21 mouse cellular contexts compared by ENCODE assay signal in the genomic region with DNA sequence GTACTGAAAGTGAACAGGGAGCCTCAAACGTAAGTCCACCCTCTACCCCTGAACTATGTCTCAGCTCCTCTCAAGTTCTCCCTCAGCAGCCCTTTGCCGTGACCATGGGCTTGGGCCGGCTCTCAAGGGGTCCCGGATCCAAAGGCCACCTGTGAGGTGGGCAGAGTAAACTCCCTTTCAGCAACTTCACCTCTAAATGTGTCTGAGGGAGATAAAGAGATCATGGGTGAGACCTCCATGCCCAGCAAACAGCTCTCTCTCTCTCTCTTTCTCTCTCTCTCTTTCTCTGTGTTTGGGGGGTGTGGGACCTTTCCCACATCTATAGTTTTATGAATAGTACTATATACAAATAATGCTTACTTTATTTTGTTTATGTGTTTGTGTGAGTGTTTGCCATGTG. TPM values are rescaled to one million over a fixed set of nuclear protein-coding genes. Genes with fewer than 3 reads are reported as not detected.
"Had no signal": no experiment of that assay in that cellular context is flagged by ENCODE, and none has a peak within 500 bp of the region (broad histone marks: within the 10 kb centered on the region; RNA-seq: fewer than 3 reads in every experiment).

No protein-coding gene starts in this region.

- H3K4me3 ChIP-seq: intestine, embryonic 15.5 days; limb, embryonic 12.5 days; lung, embryonic 15.5 days; megakaryocyte, embryonic 14.5 days; midbrain, embryonic 12.5 days; neural tube, embryonic 13.5 days had no signal

- H3K9me3 ChIP-seq: intestine, embryonic 15.5 days; limb, embryonic 12.5 days; lung, embryonic 15.5 days; midbrain, embryonic 12.5 days had no signal

- H3K36me3 ChIP-seq: intestine, embryonic 15.5 days; limb, embryonic 12.5 days; lung, embryonic 15.5 days; midbrain, embryonic 12.5 days; neural tube, embryonic 13.5 days had no signal

- DNase-seq: kidney, adult 18-20 months; kidney, postnatal 10 days; layer of hippocampus, adult 9-11 months; lung, postnatal 14 days; retina, postnatal 1 day; right cerebral cortex, postnatal 14 days; thymus, adult 18-20 months; thymus, postnatal 14 days had no signal

- H3K4me1 ChIP-seq: midbrain, embryonic 12.5 days; neural tube, embryonic 13.5 days had no signal

- H3K9ac ChIP-seq: intestine, embryonic 15.5 days; limb, embryonic 12.5 days; lung, embryonic 15.5 days; midbrain, embryonic 12.5 days; neural tube, embryonic 13.5 days had no signal

- H3K27ac ChIP-seq: intestine, embryonic 15.5 days; limb, embryonic 12.5 days; lung, embryonic 15.5 days; macrophage; midbrain, embryonic 12.5 days; neural tube, embryonic 13.5 days; stomach, postnatal 0 days had no signal

- H3K4me2 ChIP-seq: intestine, embryonic 15.5 days; limb, embryonic 12.5 days; lung, embryonic 15.5 days; midbrain, embryonic 12.5 days; neural tube, embryonic 13.5 days had no signal

- H3K27me3 ChIP-seq: intestine, embryonic 15.5 days; limb, embryonic 12.5 days; lung, embryonic 15.5 days; midbrain, embryonic 12.5 days; neural tube, embryonic 13.5 days had no signal

- ATAC-seq: intestine, embryonic 15.5 days; midbrain, embryonic 16.5 days had no signal

RNA-seq across cellular contexts. Expression of a gene that starts 6.6 kb away (rescaled TPM):
- total RNA-seq: left cerebral cortex, postnatal 36 days; liver, adult 2 months had no signal
- polyA plus RNA-seq: intestine, embryonic 15.5 days; kidney, embryonic 14.5 days; large intestine, adult 2 months; limb, embryonic 12.5 days; liver, adult 2 months; lung, embryonic 15.5 days; macrophage; midbrain, embryonic 12.5 days; midbrain, embryonic 16.5 days; neural tube, embryonic 13.5 days; stomach, postnatal 0 days had no signal

RNA-seq across cellular contexts. Expression of a gene that starts 36.2 kb away (rescaled TPM):
- total RNA-seq: left cerebral cortex, postnatal 36 days; liver, adult 2 months had no signal
- polyA plus RNA-seq: intestine, embryonic 15.5 days; kidney, embryonic 14.5 days; large intestine, adult 2 months; limb, embryonic 12.5 days; liver, adult 2 months; lung, embryonic 15.5 days; macrophage; midbrain, embryonic 12.5 days; midbrain, embryonic 16.5 days; neural tube, embryonic 13.5 days; stomach, postnatal 0 days had no signal
